Mouse (Mus musculus): ENCODE measurements around the gene Nsun2.
"Not testable (repeated sequence)": the region's sequence is repeated elsewhere in the genome, so short reads cannot be mapped to it uniquely, and the experiment has no call there.

Gene Nsun2

GRCm38 (mm10) chr13:69555957-69556482 is 22.5 kb downstream of the Nsun2 start:
- no peak for DNase-seq

GRCm38 (mm10) chr13:69556728-69557127 is 23.2 kb downstream of the Nsun2 start:
- no peak for DNase-seq

- DNase-seq: peak; percentile 69 to 81
Measured at GRCm38 (mm10) chr13:69558098-69558660, 24.6 kb downstream of the Nsun2 start.

- DNase-seq: peak in 1 of 2 experiments; percentile 24
Measured at GRCm38 (mm10) chr13:69559291-69559961, 25.9 kb downstream of the Nsun2 start.

GRCm38 (mm10) chr13:69562004-69562403 is 28.5 kb downstream of the Nsun2 start:
- DNase-seq: no peak

- no peak for DNase-seq
Measured at GRCm38 (mm10) chr13:69562654-69563574, 29.4 kb downstream of the Nsun2 start.

- no peak for DNase-seq
Measured at GRCm38 (mm10) chr13:69563905-69564304, 30.4 kb downstream of the Nsun2 start.

GRCm38 (mm10) chr13:69564573-69564972 is 31.0 kb downstream of the Nsun2 start:
- DNase-seq: no peak

GRCm38 (mm10) chr13:69565401-69565800 is 31.9 kb downstream of the Nsun2 start:
- DNase-seq: not testable (repeated sequence)

GRCm38 (mm10) chr13:69569201-69569600 is 35.7 kb downstream of the Nsun2 start:
- DNase-seq: no peak

GRCm38 (mm10) chr13:69572594-69572993 is 39.0 kb downstream of the Nsun2 start:
- no peak for DNase-seq

GRCm38 (mm10) chr13:69576676-69577075 is 43.1 kb downstream of the Nsun2 start:
- DNase-seq: peak; percentile 46 to 64

GRCm38 (mm10) chr13:69577181-69577834 is 43.8 kb downstream of the Nsun2 start:
- DNase-seq: peak in 1 of 2 experiments; percentile 21

- no peak for DNase-seq
Measured at GRCm38 (mm10) chr13:69582411-69582810, 48.9 kb downstream of the Nsun2 start.

- no peak for DNase-seq
Measured at GRCm38 (mm10) chr13:69583591-69583990, 50.0 kb downstream of the Nsun2 start.

GRCm38 (mm10) chr13:69585828-69586227 is 52.3 kb downstream of the Nsun2 start:
- no peak for DNase-seq

GRCm38 (mm10) chr13:69586337-69586736 is 52.8 kb downstream of the Nsun2 start:
- DNase-seq: no peak

GRCm38 (mm10) chr13:69587849-69588248 is 54.3 kb downstream of the Nsun2 start:
- no peak for DNase-seq

- no peak for DNase-seq
Measured at GRCm38 (mm10) chr13:69588263-69588662, 54.7 kb downstream of the Nsun2 start.

GRCm38 (mm10) chr13:69591338-69591737 is 57.8 kb downstream of the Nsun2 start:
- DNase-seq: no peak

- no peak for DNase-seq
Measured at GRCm38 (mm10) chr13:69592226-69592625, 58.7 kb downstream of the Nsun2 start.

- DNase-seq: no peak
Measured at GRCm38 (mm10) chr13:69593453-69593852, 59.9 kb downstream of the Nsun2 start.
